Mouse (Mus musculus): ENCODE results near the gene Asgr1.
"Not testable (repeated sequence)": the region's sequence is repeated elsewhere in the genome, so short reads cannot be mapped to it uniquely, and the experiment has no call there.

The Asgr1 gene

DNA sequence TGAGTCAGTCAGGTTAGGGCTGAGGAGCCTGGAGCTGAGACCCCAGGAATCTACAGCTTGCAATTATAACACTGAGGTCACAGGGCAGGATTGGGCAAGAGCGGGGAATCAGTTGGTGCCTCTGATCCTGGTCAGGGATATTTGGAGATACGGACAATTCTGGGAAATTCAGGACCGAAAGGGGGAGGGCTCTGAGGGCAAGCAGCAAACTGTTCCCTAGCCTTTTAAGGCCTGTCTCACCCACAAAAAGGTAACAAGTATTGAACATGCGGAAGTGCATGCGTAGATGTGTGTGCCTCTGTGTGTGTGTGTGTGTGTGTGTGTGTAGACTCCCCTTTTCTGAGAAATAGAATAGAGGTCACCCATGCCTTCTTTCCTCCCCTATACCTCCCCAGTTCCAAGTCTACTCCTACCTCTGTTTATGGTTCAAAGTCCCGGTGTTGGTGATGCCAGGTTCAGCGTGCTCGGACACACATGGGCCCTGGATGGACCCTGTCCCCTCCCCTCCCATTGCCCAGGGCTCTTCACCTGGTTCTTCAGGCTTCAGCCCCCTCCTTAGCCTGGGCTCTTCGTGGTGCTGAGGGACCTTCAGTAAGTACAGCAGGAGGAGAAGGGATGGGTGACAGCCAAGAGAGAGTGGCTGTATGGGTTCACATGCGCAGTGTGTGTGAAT is at the start of gene Asgr1:
Asgr1 (plus strand) TSS at position 188 of the 673 bp plus-strand sequence.
- DNase-seq (ENCODE audit: low spot score in 2 of 2), result no peak

DNA sequence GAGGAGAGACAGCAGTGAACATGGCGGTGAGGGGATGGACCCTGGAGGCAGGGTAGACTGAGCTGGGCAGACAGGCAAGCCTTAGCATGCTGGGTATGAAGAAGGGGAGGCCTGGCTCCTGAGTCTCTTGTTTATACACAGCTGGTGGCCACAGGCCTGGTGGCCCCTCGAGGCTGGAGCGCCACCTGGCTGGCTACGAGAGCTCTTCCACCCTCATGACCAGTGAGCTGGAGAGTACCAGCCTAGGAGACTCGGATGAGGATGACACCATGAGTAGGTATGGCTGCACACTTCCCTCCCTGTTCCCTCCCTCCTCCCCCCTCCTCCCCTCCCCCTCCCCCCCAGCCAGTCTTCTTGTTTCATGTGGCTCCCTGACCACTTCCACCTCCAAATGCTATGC is 48.4 kb upstream of the Asgr1 start:
- DNase-seq (ENCODE audit: low spot score in 2 of 2), result no peak

DNA sequence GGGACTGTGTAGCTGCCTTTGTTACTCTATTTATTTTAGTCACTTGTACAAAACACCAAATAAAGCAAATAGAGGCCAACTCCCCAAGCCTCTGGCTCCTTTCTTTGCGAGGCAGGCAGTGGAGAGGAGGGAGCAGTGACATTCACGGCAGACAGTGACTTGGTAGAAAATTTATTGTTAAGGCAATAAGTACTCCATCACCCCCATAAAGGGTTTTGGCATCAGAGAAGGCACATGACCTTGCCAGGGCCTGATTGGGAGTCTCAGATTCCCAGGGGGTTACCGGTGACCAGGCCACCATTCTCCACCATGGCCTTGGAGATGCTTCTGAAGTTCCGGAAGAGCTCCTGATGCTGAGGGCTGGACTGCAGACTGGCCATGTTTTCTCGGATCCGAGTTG is 43.9 kb upstream of the Asgr1 start:
- no peak for DNase-seq (ENCODE audit: low spot score in 2 of 2)

DNA sequence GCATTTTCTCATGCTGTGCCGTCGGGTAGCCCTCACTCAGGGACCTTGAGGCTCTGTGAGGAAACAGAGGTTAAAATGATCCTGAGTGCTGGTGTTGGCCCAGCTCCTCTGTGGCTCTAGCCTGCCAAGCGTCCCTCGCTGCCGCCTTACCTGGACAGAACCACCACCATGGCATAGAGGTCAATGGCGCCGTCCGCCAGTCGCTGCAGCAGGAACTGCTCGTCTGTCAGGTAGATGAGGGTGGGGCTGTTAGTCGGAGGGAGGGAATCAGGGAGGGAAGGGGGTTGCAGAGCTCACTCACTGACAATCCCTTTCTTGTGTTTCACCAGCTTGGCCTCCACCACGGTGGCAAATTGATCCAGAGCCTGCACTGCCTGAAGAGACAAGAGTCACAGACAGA is 43.3 kb upstream of the Asgr1 start:
- DNase-seq (ENCODE audit: low spot score in 2 of 2), result no peak

DNA sequence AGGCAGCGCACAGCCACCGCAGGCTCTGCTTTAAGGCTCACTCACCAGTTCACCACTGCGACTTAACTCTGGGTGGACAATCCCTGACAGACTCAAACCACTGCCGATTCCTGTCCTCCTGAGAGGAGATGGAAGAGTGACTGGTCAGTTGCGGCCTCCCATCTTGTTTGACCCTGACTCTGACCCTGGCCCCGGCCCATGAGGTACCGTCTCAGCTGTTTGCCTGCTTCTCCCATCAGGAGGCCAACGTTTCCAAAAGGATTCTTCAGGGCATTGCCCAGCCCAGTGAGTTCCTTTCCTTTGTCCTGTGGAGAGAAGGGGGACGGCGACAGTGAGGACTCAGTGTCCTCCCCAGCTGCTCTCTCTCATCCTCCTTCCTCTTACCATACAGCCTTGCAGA is 42.9 kb upstream of the Asgr1 start:
- DNase-seq (ENCODE audit: low spot score in 2 of 2), result no peak

DNA sequence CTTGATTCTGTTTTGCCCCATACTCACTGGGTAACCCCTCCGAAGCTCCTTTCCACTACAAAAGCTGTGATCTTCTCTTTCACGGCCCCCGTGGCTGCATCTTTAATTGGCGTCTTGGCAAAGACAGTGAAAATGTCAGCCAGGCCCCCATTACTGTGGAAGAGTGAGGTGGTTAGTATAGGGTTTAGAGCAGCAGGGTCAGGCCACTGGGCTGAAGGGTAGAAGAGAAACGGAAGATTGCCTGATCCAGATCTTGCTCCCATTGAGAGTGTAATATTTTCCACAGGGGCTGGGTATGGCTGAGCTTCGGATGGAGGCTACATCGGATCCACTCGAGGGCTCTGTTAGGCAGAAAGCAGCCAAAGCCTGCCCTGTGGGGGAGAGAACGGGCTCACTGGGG is 41.0 kb upstream of the Asgr1 start:
- DNase-seq (ENCODE audit: low spot score in 2 of 2), result no peak

DNA sequence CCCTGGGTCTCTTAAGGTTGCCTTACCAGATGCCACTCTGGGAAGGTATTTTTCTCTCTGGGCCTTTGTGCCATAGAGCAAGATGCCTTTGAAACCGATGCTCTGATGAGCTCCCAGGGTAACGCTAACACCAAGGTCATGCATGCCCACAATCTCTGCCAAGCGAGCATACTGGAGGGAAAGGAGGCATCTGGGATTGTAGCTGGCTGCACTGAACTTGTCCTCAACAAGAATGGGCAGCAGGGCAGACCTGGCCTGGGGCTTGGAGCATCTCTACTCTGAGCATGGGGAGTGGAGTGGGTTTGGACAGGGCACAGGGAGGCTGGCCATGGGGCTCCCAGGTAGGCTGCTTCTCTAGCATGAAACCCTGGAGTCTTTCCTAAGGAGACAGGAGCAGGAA is 40.5 kb upstream of the Asgr1 start:
- DNase-seq (ENCODE audit: low spot score in 2 of 2), result no peak

DNA sequence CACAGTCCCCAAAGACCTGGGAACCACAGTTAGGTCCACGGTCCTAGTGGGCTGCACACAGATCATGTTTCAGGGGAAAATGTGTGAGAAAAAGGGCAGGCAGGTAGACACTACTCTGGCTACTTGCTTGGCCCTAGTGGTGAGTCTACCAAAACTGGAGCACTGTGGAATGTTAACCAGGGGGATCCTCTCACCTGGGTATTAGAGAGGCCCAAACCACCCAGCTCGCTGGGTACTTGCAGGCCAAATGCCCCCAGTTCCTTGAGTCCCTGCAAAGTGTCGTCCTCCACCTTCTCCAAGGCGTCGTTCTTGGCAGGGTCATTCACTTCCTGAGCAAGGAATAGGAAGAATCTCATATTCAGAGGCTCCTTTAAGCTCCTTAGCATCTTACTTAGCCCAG is 39.8 kb upstream of the Asgr1 start:
- no peak for DNase-seq (ENCODE audit: low spot score in 2 of 2)

DNA sequence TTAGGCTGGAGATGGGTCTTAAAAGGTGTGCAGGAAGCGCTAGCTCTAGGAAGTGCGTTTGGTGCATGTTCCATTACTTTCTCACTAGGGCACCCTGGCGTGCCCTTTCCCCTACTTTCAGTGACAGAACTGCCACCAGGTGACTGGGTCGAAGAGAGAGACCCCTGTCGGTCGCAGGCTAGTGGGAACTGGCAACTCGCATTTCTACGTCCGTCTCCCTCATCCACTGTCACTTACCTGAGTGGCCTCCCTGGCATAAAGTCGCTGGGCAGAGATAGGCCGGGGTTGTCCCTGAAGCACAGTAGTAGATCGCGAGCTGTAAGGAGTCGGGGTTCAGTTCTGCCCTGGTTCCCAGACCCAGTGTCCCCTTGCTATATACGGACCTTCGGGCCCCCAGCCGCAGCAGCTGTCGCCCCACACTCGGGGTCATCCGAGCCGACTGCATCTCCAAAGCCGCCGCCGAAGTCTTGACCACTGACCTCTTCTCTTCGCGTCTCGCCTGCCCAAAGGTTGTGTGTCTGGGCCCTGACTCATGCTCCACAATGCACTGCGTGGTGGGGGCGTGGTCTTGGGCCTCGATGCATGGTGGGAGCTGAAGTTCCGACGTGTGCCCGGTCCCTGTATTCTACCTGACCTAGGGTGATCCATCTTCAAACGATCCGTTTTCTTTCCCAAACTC is 38.9 kb upstream of the Asgr1 start, which contains the start of gene Acadvl:
Acadvl (minus strand) TSS at position 532 of the 679 bp plus-strand sequence.
- peak; percentile 79 to 86 for DNase-seq (ENCODE audit: low spot score in 2 of 2)

DNA sequence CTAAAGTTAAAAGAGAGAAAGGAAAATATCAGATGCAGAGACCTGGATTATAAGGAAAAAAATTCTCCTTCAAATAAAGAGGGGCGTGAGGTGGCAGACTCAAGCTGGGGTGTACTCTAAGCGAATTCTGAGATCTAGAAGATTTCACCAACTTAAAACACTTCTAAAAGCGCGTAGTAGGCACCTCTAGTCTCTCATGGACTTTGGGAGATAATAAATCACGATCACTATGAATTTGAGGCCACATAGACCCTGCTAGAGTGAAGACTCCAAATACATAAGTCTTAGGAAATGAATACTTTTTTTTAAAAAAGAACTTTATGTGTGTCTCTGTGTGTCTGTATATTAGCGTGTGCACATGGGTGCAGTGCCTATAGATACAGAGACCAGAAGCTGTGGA is 38.2 kb upstream of the Asgr1 start:
- DNase-seq (ENCODE audit: low spot score in 2 of 2), result no peak

DNA sequence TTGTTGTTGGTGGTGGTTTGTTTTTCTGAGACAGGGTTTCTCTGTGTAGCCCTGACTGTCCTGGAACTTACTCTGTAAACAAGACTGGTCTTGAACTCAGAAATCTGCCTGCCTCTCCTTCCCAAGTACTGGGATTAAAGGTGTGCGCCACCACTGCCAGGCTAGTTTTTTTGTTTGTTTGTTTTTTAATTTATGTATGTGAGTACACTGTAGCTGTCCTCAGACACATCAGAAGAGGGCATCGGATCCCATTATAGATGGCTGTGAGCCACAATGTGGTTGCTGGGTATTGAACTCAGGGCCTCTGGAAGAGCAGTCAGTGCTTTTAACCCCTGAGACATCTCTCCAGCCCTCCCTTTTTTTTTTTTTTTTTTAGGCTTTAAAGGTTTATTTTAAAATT is 37.7 kb upstream of the Asgr1 start:
- not testable (repeated sequence) for DNase-seq (ENCODE audit: low spot score in 2 of 2)

DNA sequence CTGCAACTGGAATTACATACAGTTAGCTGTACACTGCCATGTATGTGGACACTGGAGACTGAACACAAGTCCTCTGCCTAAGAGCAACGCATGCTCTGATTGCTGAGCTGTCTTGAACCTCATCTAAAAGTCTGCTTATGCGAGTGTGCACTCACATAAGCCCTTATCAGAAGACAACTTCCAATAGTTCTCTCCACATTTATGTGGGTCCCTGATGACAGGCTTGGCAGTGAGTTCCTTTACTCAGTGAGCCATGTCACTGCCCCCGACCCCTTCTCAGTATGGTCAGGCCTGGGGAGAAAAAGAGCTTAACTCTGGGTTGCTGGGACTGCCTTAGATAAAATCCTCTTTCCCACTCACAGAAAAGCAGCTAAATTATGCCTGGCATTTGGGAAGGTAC is 37.2 kb upstream of the Asgr1 start, which contains the start of gene Dlg4:
Dlg4 (plus strand) TSS at position 274 of the 400 bp plus-strand sequence.
- no peak for DNase-seq (ENCODE audit: low spot score in 2 of 2)

DNA sequence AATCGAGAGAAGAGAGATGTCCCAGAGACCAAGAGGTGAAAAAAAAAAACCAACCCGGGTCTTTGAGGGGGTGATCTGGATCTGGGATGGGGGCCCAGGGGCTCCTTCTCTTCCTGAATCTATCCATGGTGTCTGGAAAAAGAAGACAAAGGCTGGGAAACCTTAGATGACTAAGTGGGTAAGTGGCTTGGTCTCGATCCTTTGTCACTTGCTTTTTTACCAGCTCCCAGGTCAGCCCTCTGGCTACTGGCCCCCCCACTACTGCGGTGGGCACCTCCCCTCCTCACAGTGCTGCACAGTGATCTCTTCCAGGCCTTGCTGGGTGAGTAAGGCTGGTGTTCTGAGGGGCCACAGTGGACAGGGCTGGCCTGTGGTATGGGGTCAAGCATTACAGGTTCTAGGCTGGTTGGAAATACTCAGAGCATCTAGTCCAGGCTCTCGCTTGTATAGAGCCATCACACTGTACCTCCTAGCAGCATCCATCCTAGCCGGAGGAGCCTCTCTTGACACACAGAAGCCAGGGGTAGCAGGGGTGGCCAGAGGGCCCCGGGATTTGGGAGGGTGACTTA is 36.6 kb upstream of the Asgr1 start:
- DNase-seq (ENCODE audit: low spot score in 2 of 2), result no peak

DNA sequence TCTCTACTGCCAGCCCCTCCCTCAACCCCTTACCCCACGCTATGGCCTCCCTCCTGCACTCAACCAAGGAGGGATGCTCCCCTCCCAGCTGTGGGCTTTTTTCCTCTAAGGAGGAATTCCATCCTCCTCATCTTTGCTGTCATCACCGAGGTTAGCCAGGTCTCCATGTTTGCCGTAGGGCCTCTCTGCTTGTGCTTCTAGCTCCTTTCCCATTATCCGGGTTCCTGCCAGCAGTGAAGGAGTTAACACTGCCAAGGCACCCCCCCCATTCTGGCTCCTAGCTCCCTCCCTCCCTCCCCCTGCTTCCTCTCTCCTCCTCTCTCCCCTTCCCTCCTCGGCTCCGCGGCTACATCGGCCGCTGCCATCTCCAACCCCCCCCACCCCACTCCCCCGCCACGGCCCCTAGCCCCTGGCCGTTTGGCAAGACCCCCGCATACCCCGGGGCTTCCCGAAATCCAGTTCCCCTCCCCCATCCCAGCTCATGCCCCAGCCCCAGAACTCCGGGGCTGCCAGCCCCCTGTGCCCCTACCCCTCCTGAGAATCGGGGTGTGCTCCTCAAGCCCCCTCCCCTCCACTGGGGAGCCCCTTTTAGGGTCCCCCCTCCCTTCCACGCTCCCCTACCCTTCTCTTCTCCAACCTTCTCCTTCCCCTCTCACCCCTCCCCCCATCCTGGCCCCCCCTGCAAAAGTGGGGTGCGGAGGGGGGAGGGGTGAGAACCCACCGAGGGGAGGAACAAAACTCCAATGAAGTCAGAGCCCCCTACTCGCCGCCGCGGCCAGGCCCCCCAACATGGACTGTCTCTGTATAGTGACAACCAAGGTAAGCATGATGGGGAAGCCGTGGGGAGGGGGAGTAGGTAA is 35.5 kb upstream of the Asgr1 start:
- peak in 1 of 2 experiments; percentile 74 for DNase-seq (ENCODE audit: low spot score in 2 of 2)

DNA sequence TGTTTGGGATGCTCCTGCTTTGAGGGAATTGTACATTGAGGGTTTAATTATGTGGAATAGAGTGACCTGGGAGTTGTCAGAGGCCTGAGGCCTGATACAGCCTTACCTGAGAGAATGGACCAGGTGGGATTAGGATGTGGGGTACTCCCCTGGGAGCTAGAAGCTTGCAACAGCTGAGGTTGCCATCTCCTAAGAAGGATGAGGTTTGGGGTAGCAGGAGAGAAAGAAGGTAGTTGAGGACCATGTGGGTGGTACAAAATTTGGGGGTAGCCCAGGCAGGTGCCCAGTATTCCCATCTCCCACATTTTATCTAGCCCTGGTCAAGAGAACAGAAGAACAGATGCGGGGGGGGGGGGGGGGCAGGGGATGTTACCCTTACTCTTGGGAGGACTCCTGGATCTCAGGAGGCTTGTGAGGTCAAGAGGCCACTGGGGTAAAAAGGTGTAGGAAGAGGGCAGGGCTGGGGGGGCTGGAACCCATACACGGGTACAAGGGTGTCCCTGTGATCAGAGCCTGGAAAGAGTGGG is 34.3 kb upstream of the Asgr1 start:
- DNase-seq (ENCODE audit: low spot score in 2 of 2), result no peak

DNA sequence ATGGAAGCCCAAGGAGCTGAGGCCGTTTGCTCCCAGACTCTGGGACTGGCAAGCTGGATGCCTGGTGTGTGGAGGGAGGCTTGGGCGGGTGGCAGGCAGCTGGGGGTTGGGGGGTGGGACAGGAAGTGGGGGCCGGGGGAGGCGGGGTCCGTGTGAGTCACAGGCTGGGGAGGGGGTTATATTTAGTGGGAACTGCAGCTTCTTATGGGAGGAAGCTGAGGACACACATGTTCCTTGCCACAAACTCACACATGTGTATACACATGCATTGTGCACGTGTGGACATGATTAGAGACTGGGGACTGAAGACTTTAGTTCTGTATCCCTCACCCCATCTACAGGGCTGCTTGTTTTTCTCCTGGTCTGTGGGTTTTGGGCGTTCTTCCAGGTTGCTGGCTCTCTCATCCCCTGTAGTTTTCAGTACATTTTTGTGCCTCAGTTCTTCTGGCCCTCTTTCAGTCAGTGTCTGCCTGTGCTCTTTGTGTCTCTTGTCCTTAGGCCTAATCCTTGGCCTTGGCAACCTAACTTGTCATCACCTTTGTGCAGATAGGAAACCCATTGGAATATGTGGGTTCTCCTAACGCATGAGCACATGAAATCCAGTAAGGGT is 33.8 kb upstream of the Asgr1 start:
- DNase-seq (ENCODE audit: low spot score in 2 of 2), result no peak

DNA sequence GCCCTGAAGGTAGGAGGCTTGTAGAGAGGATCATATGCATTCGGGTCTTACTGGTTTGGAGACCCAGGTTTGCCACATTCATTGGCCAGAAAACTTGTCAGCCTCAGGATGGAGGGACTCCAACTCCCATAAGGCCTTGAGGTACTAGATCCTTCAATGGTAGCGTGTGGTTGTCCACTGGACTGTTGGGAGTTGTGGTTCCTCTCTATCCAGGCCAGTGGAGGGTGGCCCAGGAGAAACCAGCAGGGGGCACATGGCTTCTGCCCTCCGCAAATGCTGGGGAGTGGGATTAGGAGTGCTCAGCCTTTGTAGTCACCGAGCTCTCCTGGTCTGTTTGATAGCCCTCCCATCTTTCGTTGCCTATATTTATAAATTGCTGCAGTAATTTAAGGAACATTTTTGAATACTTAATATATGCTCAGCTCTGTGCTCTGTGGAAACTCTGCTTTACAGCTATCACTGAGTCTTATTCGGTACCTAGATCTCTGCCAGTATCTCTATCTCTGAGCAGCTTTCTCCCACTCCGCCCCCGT is 33.1 kb upstream of the Asgr1 start:
- peak in 1 of 2 experiments; percentile 62 for DNase-seq (ENCODE audit: low spot score in 2 of 2)

DNA sequence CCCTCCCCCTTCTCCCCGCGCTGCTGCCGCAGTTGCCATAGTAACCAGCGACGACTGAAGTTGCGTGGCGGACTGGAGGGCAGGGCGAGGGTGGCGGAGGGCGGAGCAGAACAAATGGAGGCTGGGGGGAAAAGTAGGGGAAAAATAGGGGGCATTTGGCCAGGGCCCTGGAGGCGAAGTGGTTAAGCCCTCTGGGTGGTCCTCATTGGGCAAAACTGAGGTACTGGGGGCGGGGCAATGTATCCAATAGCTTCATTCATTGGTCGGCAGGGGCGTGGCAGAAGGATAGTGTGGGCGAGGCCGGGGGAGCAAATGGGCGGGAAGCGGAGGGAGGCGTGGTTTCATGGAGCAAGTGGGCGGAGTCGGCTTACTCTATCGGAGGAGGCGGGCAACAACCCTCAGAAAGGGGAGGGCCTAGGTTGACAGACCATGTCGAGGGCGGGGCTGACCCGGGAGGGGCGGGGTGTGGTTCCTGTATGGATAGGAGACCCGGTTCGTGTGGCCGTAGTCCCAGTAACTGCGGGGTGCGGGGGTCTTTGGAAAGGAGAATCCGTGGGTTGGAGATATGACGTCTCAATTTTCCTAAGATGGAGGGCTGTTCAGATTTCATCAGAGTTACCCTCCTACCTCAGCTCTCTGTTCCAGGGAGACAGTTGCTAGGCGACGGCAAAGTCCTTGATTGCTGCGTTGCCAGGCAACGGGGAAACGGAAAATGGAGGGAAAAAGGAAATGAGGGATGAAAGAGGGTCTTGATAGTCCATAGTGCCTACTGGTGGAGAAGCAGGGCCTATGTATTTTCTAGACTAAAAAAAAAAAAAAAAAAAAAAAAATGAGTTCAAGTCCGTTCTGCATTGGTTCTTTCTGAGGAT is 32.4 kb upstream of the Asgr1 start:
- DNase-seq (ENCODE audit: low spot score in 2 of 2), result peak; percentile 96 to 99

DNA sequence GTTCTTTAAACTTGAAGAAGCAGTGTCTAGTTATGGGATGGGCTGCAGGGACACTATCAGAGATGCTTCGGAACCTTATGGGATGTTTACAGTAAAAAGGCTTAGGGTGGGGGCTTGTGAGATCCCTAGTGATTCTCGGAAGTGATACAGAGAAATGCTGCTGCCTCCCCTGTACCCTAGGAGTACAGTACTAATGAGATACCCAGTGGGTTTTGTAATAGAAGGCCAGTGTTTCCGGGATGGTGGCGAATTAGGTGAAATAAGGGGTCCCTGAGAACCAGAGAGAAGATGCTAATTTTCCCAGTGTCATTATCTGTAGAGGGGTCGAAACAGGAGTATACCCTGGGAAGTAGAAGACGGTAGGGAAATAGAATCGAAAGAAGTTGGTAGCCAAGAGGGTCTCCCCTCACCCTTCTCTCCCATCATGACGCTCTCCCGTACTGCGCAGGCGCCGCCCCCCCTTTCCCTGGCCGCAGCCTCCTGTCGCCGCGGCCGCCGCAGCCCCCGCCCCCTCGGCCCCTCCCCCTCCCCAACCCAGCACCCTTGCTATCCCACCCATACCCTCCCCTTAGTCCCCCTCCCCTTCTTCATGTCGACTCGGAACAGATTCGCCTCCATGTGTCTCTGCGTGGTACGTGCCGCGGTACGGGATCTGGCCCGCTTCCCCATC is 30.3 kb upstream of the Asgr1 start:
- DNase-seq (ENCODE audit: low spot score in 2 of 2), result no peak

DNA sequence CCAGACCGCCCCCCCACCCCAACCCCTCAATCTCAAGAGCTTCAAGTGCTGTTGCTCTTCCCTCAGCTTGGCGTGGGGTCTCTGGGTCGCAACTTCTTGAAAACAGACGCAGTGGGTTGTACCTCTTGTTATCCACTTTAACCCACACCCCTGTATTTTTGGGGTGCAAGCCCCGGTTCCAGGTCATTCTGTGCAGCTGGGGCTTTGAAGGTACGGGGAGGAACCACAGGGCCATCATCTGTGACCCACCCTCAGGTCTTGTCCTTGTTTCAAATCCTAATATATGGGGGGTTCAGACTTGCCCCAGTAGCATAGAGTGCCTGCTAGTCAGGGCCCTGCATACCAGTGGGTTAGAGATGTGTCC is 29.8 kb upstream of the Asgr1 start:
- DNase-seq (ENCODE audit: low spot score in 2 of 2), result no peak
